Mouse (Mus musculus) brain, adult 2 months (tissue): ENCODE measurements around the gene Rab1b.

ENCODE experiments used
- DNase-seq: peaks from one replicate; pipeline ENCODE4 v3.0.0; 2011; ENCODE audit warnings: low read depth, low spot score

The Rab1b gene

GRCm38 (mm10) chr19:5071545-5072369 is 35.1 kb downstream of the Rab1b start:
- peak; percentile 71 for DNase-seq

- no peak for DNase-seq
These were observed 35.8 kb downstream of the Rab1b start for GRCm38 (mm10) chr19:5071077-5071476.

DNA sequence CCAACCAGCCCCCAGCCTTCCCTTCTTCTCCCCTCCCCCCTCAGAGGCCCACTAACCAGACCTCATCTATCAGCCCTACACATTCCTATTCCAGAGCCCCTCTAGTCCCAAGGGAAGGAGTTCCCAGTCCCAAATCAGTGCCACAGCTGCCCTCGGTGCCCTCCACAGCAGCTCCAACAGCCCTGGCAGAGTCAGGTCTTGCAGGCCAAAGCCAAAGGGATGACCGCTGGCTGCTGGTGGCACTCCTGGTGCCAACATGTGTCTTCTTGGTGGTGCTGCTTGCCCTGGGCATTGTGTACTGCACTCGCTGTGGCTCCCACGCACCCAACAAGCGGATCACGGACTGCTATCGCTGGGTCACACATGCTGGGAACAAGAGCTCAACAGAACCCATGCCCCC is 36.9 kb downstream of the Rab1b start:
- no peak for DNase-seq

DNA sequence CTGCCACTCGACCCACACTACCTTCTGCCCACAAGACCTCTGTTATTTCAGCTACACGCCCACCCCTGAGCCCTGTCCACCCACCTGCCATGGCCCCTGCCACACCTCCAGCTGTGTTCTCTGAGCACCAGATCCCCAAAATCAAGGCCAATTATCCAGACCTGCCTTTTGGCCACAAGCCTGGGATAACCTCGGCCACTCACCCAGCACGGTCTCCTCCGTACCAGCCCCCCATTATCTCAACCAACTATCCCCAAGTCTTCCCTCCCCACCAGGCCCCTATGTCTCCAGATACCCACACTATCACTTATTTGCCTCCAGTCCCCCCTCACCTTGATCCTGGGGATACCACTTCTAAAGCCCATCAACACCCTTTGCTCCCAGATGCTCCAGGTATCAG is 37.4 kb downstream of the Rab1b start:
- DNase-seq = no peak

GRCm38 (mm10) chr19:5068570-5069234 is 38.2 kb downstream of the Rab1b start:
- no peak for DNase-seq

- DNase-seq = no peak
These were observed 38.9 kb downstream of the Rab1b start, which contains the start of gene Cd248 for GRCm38 (mm10) chr19:5067867-5068569. TSS of gene Cd248 (plus strand) at chr19:5068078.

DNA sequence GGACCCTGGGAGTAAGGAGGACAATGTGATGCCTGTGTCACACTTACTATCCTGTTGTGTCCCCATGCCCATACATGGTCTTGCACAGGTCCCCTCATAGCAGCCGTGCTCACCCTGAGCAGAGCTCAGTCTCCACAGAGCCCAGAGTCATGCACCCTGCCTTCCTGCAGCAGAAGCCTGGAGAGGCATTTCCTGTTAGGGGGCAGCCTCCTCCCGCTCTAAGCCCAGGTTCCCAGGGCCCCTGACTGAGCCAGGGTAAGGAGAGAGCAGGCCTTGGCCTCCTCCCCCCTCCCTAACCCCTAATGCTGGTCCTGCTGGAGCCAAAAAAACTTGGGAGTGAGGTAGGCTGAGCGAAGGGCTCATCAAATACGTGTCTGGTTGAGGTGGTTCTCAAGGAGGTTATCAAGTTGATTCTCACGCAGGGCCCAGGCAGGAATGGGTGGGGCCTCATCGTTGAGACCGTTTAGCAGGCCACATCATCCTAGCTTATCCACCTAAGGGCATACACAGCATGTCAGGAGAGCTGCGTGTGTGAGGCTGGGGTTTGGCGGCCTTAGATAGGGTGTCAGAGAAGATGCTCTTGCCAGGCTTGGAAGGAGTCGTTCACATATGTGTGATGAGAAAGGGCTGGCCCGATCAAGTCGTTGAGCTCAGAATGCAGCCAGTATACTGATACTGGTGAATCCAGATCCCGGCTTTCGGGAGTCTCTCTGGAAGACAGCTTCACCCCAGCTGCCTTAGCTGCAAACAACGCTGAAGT is 39.7 kb downstream of the Rab1b start:
- DNase-seq = no peak

- no peak for DNase-seq
These were observed 41.8 kb downstream of the Rab1b start for GRCm38 (mm10) chr19:5065104-5065503.

- no peak for DNase-seq
These were observed 44.4 kb downstream of the Rab1b start for GRCm38 (mm10) chr19:5062446-5062845.

DNA sequence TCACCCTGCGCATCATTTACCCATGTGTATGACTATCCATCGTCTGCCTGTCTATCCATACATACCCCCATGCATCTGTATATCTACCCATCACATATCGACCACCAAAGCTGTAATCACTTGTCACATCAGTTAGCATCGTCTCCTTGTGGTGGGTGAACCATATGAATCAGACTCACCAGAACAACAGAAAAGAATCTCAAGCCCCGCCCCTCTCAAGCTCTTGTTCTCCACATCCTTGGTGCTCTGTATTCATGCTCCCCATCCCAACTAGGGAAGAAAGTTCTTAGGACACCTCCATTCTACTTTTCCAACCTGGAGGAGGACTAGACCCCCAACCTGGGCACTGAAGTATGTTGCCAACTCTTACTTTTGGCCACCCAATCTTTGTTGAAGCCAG is 44.8 kb downstream of the Rab1b start:
- no peak for DNase-seq

DNA sequence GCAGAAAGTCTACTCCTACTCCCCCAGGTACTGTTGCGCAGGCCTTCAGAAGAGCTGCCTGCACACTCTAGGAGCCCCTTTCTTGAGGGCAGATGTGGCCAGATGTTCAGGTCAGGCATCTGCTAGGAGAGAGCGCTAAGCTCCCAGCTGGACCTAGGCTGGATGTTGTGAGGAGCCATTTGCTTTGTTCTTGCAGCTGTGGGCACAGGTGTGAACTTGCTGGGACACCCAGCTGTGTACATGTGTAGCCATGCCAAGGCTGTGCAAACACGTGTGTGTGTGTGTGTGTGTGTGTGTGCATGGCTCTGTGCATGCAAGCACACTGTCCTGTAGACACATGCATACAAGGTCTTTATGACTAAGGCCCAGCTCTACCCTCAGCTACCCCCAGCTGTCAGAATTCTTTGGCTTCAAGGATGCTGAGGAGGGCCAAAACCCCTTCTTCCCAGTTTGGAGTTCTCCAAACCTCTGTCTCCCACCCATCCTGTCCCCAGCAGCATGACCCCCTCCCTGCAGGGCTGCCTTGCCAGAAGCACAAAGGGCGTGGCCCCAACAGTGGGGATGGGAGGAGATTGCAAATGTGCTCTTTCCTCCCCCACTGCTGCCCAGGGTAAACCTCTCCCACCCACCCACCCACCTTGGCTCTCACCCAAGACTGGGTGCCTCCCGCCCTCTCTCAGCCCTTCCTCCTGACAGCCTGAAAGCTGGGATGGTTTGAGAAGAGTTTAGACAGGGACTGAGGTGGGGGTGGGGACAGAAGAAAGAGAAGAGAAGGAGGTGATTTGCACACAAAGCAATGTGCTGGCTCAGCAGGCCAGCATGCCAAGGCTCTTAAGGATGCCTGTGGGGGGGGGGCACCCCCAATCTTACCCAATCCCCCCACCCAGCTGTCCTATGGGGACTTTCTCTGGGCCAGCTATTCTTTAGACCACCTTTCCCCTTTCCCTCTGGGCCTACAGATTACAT is 46.2 kb downstream of the Rab1b start:
- no peak for DNase-seq

DNA sequence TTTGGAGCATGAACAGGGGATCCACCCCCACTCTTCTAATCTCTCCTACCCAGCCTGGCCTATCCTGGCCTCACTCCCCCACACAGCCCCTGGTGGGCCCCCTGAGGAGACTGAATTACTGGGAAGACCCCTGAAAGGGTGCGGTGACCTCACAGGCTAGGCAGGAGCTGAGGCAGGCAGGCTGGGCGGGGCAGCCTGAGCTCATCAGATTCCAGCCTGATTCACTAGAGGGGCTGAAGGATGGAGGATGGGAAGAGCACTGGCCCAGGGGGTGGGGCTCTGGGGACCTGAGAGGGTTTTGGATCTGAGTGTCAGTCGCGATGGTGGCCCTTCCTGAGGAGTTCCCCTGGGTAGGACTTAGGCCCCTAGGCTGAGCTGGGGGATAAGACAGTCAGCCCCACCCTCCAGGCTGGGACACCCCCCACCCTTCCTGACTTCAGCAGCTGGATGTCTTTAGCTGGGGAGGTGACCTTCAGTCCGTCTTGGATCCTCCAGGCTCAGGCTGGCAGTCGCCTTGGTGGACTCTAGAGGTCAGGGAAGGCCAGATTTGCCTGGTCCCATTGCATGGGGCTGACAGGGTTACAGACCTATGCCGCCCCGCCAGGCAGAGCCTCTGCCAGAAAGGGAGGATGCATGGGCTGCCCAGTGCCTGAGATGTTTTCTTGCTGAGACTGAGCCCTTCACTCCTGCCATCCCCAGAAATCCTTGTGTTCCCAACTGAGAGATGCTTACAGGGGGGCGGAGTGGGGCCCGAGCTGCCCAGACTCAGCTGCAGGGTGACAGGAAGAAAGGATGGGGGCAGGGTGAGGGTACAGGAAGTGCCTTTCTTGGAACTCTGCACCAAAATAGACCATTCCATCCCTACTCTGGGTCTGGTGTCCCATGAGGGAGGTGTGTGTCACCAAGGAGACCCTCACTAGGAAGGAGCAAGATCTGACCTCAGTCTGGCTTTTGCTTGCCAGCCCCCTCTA is 47.8 kb downstream of the Rab1b start:
- DNase-seq = no peak

DNA sequence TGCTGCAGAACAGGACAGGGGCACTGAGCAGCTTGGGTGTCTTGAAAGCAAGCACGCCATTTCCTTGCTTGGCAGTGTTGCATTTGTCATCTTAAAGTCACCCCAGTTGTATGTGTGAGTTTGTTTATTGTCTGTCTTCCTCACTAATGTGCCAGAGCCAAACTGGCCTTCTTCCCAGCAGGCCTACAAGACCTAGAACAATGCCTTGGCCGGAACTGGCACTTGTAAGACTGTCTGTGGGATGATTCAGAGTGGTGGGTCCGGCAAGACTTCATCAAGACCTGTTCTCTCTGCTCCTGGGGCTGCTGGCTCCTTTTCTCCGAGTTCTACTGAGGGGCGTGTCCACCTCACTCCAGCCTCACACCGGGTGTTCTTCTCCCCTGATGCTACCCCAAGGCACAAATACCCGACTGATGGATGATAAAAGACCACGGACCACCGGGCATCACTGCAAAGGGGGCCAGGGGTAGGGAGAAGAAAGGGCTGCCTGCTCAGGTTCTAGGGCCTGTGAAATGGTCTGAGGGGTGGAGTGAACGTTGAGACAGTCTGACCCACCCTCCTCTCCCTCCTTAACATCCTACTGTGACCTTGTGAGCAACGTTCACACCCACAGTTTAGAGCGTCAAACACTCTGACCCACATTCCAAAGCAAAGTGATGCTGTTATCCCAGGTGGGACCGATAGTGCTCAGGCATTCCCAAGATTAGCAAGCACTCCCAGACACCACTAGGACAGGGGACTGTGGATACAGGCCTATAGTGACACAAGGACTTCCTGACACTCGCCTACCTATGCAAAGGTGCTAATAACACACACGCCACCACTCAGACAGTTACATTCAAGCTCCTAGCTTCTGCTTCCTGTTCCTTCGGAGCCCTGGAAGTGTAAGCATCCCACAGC is 48.7 kb downstream of the Rab1b start:
- DNase-seq = no peak

DNA sequence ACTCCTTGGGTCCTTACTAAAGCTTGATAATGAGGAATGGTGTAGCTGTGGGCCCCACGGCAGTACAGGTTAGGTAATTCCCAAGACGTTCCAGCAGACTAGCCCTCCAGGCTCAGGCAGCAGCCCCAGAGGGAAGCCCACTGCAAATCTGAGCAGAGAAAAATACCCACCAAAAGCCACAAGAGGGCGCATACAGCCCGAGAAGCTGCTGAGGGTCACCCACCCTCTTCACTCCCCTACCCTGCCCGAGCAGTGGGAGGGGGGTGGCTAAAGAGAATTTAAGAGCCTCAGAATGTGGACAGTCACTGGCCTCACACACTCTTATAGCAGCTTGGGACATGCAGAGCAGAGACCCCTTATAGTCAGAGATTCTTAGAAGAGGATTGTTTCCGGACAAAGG is 50.6 kb downstream of the Rab1b start:
- DNase-seq = peak; percentile 49

GRCm38 (mm10) chr19:5053909-5054308 is 53.0 kb downstream of the Rab1b start:
- DNase-seq = peak; percentile 73

- peak; percentile 49 for DNase-seq
These were observed 54.0 kb downstream of the Rab1b start for GRCm38 (mm10) chr19:5052853-5053252.

- DNase-seq = peak; percentile 87
These were observed 54.6 kb downstream of the Rab1b start for GRCm38 (mm10) chr19:5052166-5052822.

DNA sequence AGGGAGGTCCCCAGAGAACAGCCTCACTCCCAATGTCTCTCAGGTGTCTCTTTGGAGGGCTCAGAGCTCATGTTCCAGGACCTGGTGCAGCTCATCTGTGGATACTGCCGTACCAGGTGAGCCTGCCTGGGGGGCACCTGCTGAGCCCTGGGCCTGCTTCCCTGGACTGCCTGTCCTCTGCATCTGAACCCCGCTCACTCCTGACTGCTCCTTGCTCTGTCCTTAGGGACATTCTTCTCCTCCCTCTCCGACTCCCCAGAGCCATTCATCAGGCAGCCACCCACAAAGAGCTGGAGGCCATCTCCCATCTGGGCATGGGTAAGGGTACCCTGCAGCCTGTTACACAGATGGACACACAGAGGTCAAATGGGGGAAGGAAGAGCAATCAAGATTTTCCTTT is 55.4 kb downstream of the Rab1b start:
- no peak for DNase-seq
